Comparison of ENCODE assay signal across 15 mouse cellular contexts in genomic region chr7:37375591-37375990, GRCm38 (mm10).
DNase-seq lines count a peak whose midpoint lies in the region; ATAC-seq and TF ChIP-seq lines count a peak whose summit lies in the region.
"Had no signal": no experiment of that assay in that cellular context is flagged by ENCODE, and none has a peak within 500 bp of the region (broad histone marks: within the 10 kb centered on the region; RNA-seq: fewer than 3 reads in every experiment).

No protein-coding gene starts in this region.

- H3ac ChIP-seq in myocyte (ENCODE audit: control insufficient read depth, insufficient read length) = no peak overlapping the region

- no peak overlapping the region for H3K4me3 ChIP-seq in hindbrain, embryonic 15.5 days
- H3K4me3 ChIP-seq in hindbrain, embryonic 14.5 days (replicated peaks; ENCODE audit: low read length) = no peak overlapping the region
- no peak overlapping the region for H3K4me3 ChIP-seq in embryonic facial prominence, embryonic 10.5 days
- no peak overlapping the region for H3K4me3 ChIP-seq in myocyte
- H3K4me3 ChIP-seq: erythroblast, embryonic 14.5 days; limb, embryonic 15.5 days had no signal

- H3K36me3 ChIP-seq in hindbrain, embryonic 15.5 days = no peaks in the 10 kb centered on the region
- H3K36me3 ChIP-seq in hindbrain, embryonic 14.5 days (replicated peaks; ENCODE audit: control insufficient read depth, insufficient read depth) = no peaks in the 10 kb centered on the region
- no peaks in the 10 kb centered on the region for H3K36me3 ChIP-seq in embryonic facial prominence, embryonic 10.5 days (replicated peaks)
- no peaks in the 10 kb centered on the region for H3K36me3 ChIP-seq in myocyte (ENCODE audit: control insufficient read depth, insufficient read depth)
- H3K36me3 ChIP-seq: limb, embryonic 15.5 days had no signal

- no peak for ATAC-seq in hindbrain, embryonic 15.5 days (ENCODE audit: low FRiP score, low read depth)
- no peak for ATAC-seq in hindbrain, embryonic 14.5 days (ENCODE audit: low FRiP score)
- ATAC-seq: forebrain, postnatal 0 days; intestine, embryonic 16.5 days; liver, postnatal 0 days had no signal

- no peak overlapping the region for H3K4me2 ChIP-seq in hindbrain, embryonic 15.5 days
- no peak overlapping the region for H3K4me2 ChIP-seq in hindbrain, embryonic 14.5 days (replicated peaks)
- peak overlapping the region; percentile 55 for H3K4me2 ChIP-seq in myocyte (ENCODE audit: low read depth)
- H3K4me2 ChIP-seq: limb, embryonic 15.5 days had no signal

- peaks cover 26% of the 10 kb centered on the region for H3K4me1 ChIP-seq in hindbrain, embryonic 15.5 days (replicated peaks)
- H3K4me1 ChIP-seq in hindbrain, embryonic 14.5 days (replicated peaks; ENCODE audit: control insufficient read depth, insufficient read depth, low read length) = peaks cover 15% of the 10 kb centered on the region
- H3K4me1 ChIP-seq in embryonic facial prominence, embryonic 10.5 days = peaks cover 52% of the 10 kb centered on the region

- peak; percentile 13 for DNase-seq in adrenal gland, adult 2 months
- no peak for DNase-seq in adrenal gland, postnatal 14 days
- no peak for DNase-seq in hindbrain, embryonic 14.5 days (ENCODE audit: low spot score)
- peak; percentile 35 for DNase-seq in embryonic facial prominence, embryonic 10.5 days (ENCODE audit: low spot score)
- no peak for DNase-seq in MN1 (ENCODE audit: low spot score)
- DNase-seq in ovary, postnatal 36 days (ENCODE audit: low spot score) = no peak
- DNase-seq: forebrain, postnatal 0 days; heart, postnatal 14 days; liver, postnatal 0 days; right cerebral cortex, postnatal 4 days had no signal

- no peaks in the 10 kb centered on the region for H3K27me3 ChIP-seq in hindbrain, embryonic 15.5 days
- no peaks in the 10 kb centered on the region for H3K27me3 ChIP-seq in hindbrain, embryonic 14.5 days (ENCODE audit: control insufficient read depth, insufficient read depth, low read length)
- H3K27me3 ChIP-seq in embryonic facial prominence, embryonic 10.5 days (replicated peaks; ENCODE audit: low read depth, poor library complexity, severe bottlenecking) = peaks cover 37% of the 10 kb centered on the region
- H3K27me3 ChIP-seq in myocyte (ENCODE audit: control insufficient read depth, insufficient read depth, insufficient read length) = peaks cover 3% of the 10 kb centered on the region

- H3K9me3 ChIP-seq in hindbrain, embryonic 15.5 days = no peaks in the 10 kb centered on the region
- no peaks in the 10 kb centered on the region for H3K9me3 ChIP-seq in hindbrain, embryonic 14.5 days (ENCODE audit: control insufficient read depth, low read length)
- H3K9me3 ChIP-seq in embryonic facial prominence, embryonic 10.5 days = no peaks in the 10 kb centered on the region
- H3K9me3 ChIP-seq: limb, embryonic 15.5 days had no signal

- WGBS in hindbrain, embryonic 15.5 days = 55% methylated on average over 11 of the region's 11 CpGs
- WGBS in hindbrain, embryonic 14.5 days = 62% methylated on average over 11 of the region's 11 CpGs
- 46% methylated on average over 11 of the region's 11 CpGs for WGBS in embryonic facial prominence, embryonic 10.5 days

- H3K79me2 ChIP-seq in myocyte (ENCODE audit: control insufficient read depth, insufficient read depth) = no peaks in the 10 kb centered on the region

- TF ChIP-seq POLR2A in myocyte (IDR thresholded peaks at IDR 0.05; ENCODE audit: insufficient read length, low read depth) = no peak

- H3K27ac ChIP-seq in hindbrain, embryonic 15.5 days (replicated peaks) = peak overlapping the region; percentile 5; the same call in 1 of the 2 replicates
- H3K27ac ChIP-seq in hindbrain, embryonic 14.5 days = no peak overlapping the region
- peak overlapping the region; percentile 73 for H3K27ac ChIP-seq in embryonic facial prominence, embryonic 10.5 days (replicated peaks)
- H3K27ac ChIP-seq: limb, embryonic 15.5 days had no signal

- H3K9ac ChIP-seq in hindbrain, embryonic 15.5 days = no peak overlapping the region
- no peak overlapping the region for H3K9ac ChIP-seq in hindbrain, embryonic 14.5 days
- H3K9ac ChIP-seq: forebrain, postnatal 0 days; limb, embryonic 15.5 days; liver, postnatal 0 days had no signal

TF ChIP-seq in myocyte, 11 proteins besides CTCF, POLR2A, EP300 and RAD21:
- TF ChIP-seq TCF12 (IDR thresholded peaks at IDR 0.05; ENCODE audit: insufficient read depth, poor library complexity, severe bottlenecking) (no peak), SRF (IDR thresholded peaks at IDR 0.05; ENCODE audit: control insufficient read depth, insufficient read length, low read depth) (no peak), TCF3 (IDR thresholded peaks at IDR 0.05; ENCODE audit: insufficient read length, low read depth) (no peak), MYOG (IDR thresholded peaks at IDR 0.05; ENCODE audit: control insufficient read depth in 1 of 3, insufficient read depth in 1 of 3, insufficient read length in 2 of 3, low read depth in 2 of 3) (no peak), POLR2AphosphoS2 (IDR thresholded peaks at IDR 0.05; ENCODE audit: insufficient read length, low read depth) (no peak), REST (IDR thresholded peaks at IDR 0.05; ENCODE audit: insufficient read depth, insufficient read length) (no peak), E2F4 (IDR thresholded peaks at IDR 0.05; ENCODE audit: insufficient read depth) (no peak), MYOD1 (IDR thresholded peaks at IDR 0.05; ENCODE audit: control insufficient read depth in 1 of 3, insufficient read length in 2 of 3, low read depth in 2 of 3) (no peak), MAX (IDR thresholded peaks at IDR 0.05; ENCODE audit: low read depth) (no peak), USF1 (IDR thresholded peaks at IDR 0.05; ENCODE audit: low read depth) (no peak), CEBPB (IDR thresholded peaks at IDR 0.05; ENCODE audit: insufficient read depth, poor library complexity, severe bottlenecking) (no peak)

Comparison
In these comparisons a context has a peak if more than half of its experiments do, and no peak if none do; other contexts are left out.
1. DNase-seq: peak in adrenal gland, adult 2 months (single experiment) and embryonic facial prominence, embryonic 10.5 days (single experiment); none in adrenal gland, postnatal 14 days (single experiment), hindbrain, embryonic 14.5 days (single experiment), MN1 (single experiment) and ovary, postnatal 36 days (single experiment).